Mouse (Mus musculus): ENCODE data around the gene Eef1a2. TPM values are rescaled to one million over a fixed set of nuclear protein-coding genes. Genes with fewer than 3 reads are reported as not detected.

Gene Eef1a2
- total RNA-seq, 2 experiments from 2014 or later: 2,073 to 2,141 TPM

DNA sequence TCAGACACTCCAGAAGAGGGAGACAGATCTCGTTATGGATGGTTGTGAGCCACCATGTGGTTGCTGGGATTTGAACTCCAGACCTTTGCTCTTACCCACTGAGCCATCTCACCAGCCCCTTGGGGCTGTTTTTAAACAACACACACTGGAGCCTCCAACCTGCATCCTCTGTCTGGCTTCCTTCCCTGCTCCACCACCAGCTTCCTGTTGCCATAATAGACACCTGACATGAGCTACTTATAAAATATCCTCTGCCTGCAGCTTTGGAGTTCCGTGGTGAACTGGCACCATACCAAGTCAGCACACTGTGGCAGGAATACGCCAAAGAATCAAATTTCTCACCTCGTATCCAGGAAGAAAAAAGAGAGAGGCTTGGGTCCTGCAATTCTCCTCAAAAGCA, 4.0 kb upstream of the Eef1a2 start:
- DNase-seq: no peak
- intact Hi-C loops (cut with DNase I): no loop called here

DNA sequence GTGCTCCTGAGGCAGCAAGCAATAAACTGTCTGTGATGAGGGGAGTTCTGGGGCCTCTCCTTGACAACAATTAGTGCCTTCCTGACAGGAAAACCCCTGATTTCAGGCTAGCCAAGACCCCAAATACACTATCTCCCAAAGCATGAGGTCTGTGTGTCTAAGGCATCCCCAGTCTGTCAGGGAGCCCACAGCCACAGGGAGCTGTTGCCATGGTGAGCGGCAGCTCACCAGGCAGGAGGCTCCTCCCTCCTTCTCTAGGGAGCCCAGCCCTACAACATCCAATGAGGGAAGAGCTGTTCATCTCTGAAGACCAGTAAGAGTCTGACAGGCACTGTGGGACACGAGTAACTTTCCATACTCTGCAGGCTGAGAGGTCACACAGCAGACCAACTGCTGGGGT, 3.0 kb upstream of the Eef1a2 start:
- intact Hi-C loops (cut with DNase I): no loop called here

DNA sequence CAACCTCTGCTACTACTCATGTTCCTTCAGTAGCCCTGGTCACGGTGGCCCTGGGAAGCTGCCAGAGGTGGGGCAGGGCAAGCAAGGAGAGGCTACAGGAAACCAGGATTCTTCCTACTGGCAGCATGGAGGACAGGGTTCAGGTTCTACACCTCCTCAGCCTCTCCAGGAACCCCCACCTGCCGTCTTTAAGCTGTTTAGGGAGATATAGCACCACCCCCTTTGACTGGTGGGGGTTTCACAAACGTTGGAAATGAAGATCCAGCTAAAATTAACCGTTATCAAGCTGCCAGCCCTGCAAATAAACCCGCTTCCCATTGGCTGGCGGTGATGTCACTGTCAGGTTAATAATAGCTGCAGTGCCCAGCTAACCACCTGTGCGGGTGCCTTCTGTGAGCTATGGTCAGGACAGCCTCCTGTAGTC, 2.3 kb upstream of the Eef1a2 start:
- peak in 1 of 2 experiments; percentile 55 for DNase-seq
- intact Hi-C loops (cut with DNase I): no loop called here

More for the DNA sequence above, 3.0 kb upstream of the Eef1a2 start:
- no peak for DNase-seq

GRCm38 (mm10) chr2:181158471-181158870, 1.7 kb upstream of the Eef1a2 start:
- intact Hi-C loops (cut with DNase I): no loop called here
- no peak for DNase-seq

GRCm38 (mm10) chr2:181157716-181158302, 995 bp upstream of the Eef1a2 start:
- DNase-seq: no peak
- intact Hi-C loops (cut with DNase I): no loop called here

DNA sequence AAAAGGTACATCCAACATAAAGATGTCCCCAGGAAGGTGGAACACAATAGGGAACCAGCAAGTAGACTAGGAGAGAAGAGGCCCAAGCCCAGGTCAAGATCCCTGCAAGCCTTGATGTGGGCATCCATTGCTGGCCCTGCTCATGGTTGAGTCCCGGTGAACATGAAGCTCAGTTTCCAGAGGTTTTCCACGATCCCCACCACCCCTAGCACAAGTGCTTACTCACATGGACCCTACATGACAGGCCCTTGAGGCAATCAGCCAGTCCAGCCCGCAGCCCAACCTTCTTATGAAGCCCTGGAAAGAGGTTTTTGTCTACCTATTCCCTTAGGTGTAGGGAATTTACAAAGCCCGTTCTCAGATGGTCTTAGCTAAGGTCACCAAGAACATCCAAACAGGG, 366 bp upstream of the Eef1a2 start:
- DNase-seq: no peak
- intact Hi-C loops (cut with DNase I): no loop called here

DNA sequence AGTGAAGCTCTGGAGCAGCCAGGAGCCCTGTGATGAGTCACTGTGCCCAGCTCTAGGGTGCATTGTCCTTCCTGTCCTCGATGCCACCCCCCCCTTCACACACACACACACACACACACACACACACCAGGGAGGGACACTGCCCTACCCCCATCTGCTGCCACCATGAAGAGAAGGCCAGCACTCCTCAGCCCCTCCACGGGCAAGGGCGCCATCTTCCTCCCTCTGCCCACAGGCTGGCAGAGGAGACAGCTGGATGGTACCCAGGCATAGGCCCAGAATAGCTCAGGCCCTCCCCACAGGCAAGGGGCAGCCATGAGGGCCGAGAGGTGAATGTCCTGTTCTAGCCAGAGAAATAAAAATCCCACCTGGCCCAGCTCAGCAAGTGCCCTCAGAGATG, 1.0 kb downstream of the Eef1a2 start:
- DNase-seq: peak in 1 of 2 experiments; percentile 44
- intact Hi-C loops (cut with DNase I): no loop called here

- intact Hi-C loops (cut with DNase I): no loop called here
- DNase-seq: peak in 1 of 2 experiments; percentile 29
Measured at GRCm38 (mm10) chr2:181154831-181155415, 1.9 kb downstream of the Eef1a2 start.

GRCm38 (mm10) chr2:181154361-181154760, 2.5 kb downstream of the Eef1a2 start:
- no peak for DNase-seq
- intact Hi-C loops (cut with DNase I): no loop called here

GRCm38 (mm10) chr2:181153837-181154236, 3.0 kb downstream of the Eef1a2 start:
- intact Hi-C loops (cut with DNase I): no loop called here
- DNase-seq: no peak

DNA sequence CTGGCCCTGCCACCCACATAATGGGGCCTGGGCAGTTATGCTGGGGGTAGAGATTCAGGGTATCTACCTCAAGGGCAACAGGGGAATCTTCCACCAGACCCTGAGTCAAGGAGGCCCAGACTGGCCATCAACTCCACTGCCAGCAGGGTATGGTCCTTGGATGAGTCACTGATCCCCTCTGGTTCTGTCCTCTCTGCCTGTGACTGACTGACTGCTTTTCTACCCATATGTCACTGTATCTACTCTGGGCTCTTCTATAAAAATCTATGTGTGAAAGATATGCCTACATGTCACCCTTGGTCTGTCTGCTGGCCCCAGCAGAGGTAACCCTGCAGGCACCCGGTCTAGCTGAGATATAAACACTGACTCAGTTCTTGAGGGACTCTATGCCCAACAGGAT, 3.7 kb downstream of the Eef1a2 start:
- intact Hi-C loops (cut with DNase I): no loop called here
- no peak for DNase-seq

DNA sequence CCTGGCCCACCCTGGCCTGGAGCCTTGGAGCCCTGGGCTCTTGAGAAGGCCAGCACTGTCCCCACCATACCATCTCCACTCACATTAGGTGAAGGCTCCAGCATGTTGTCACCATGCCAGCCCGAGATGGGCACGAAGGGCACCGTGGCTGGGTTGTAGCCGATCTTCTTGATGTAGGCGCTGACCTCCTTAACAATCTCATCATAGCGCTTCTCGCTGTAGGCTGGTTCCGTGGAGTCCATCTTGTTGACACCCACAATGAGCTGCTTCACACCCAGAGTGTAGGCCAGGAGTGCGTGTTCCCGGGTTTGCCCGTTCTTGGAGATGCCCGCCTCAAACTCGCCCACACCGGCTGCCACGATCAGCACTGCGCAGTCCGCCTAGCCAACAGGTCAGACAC, 4.1 kb downstream of the Eef1a2 start:
- intact Hi-C loops (cut with DNase I): no loop called here
- no peak for DNase-seq

DNA sequence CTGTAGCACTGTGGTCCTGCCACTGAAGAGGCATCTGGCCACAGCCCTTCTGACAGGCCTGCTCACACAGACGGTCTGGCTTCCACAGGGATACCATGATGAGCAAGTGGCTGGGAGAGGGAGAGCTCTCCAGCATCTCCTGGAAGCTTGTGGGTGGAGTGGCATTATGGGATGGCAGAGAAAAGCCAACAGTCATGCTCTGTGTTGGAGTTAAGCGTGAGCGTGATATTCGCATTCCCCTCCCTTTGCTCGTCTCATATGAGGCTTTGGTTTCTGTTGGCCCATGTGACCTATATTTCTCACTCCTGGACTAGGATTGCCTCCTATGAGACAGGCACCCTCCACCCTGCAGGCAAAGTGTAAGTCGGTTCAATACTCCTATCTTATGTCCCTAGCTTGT, 6.5 kb downstream of the Eef1a2 start:
- no peak for DNase-seq
- intact Hi-C loops (cut with DNase I): no loop called here

GRCm38 (mm10) chr2:181148318-181148955, 8.4 kb downstream of the Eef1a2 start:
- intact Hi-C loops (cut with DNase I): no loop called here
- DNase-seq: no peak

- intact Hi-C loops (cut with DNase I): no loop called here
- no peak for DNase-seq
Measured at GRCm38 (mm10) chr2:181147546-181148317, 9.1 kb downstream of the Eef1a2 start.

GRCm38 (mm10) chr2:181146976-181147545, 9.8 kb downstream of the Eef1a2 start:
- intact Hi-C loops (cut with DNase I): no loop called here
- DNase-seq: peak in 1 of 2 experiments; percentile 39

DNA sequence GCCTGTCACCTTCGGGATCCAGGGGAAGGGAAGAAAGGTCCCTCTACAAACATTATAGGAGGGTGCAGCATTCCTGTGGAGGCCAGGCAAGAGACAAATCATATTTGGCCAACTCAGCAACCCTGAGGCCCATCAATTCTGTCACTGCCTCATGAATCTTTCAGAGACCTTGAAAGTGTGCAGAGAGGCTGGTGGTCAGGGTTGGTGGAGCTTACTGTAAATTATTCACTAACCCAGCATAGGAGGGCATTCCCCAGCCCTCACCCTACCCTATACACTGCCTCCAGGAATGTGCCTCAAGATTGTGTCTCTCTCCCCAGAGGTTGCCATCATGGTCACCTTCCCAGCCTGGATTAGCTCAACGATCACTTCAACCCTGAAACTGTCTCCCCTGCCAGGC, 12.1 kb downstream of the Eef1a2 start:
- no peak for DNase-seq
- intact Hi-C loops (cut with DNase I): no loop called here

DNA sequence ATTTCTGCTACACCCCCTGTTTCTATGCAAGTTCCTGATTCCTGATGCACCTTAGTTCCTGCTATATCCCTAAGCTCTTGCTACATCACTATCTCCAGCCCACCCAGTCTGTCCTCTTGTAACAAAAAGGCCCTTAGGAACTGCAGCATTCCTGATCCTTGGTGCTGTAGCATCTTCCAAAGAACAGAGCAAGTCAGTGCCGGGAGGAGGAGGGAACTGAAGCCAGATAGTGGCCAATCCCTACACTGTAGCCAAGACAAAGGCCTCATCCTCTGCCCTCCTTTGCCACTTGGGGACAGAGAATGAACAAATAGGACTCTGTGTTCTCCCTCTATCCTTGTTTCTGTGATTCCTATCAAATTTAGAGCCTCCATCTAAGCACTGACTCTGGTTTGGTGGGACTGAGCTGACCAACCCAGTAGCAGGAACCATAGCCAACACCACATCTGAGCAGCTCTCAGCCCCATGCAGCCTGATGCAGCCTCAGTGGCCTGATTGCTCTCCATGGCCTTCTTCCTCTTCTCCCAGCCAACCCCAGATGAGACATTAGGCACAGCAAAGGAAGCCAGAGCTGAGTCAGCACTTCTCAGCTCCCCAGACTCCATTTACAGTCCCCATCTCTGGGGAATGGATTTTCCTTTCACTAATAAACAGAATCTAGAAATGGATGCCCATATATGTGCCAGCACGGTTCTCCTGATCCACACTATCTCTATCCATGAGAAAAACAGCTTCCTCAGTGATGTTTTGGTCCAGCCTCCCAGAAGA, 13.1 kb downstream of the Eef1a2 start:
- DNase-seq: no peak
- intact Hi-C loops (cut with DNase I): no loop called here

DNA sequence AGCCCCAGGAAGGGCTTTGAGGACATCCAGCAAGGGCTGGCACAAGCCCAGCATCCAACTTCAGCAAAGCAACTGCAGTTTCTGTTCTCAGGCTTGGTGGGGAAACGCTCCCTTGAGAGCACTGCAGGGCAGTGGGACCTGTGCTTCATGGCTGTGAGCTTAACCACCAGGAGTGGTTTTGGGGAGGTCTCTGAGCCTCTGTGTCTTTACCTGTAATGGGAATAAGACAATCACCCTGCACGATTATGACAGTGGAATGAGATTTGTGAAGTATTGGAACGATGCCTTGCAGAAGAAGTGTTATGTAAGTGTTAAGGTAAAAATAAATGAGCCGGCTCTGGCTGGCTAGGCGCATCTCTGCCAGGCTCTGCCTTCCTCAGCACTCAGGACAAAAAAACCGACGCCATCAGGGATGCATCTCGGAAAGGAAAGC, 14.1 kb downstream of the Eef1a2 start:
- no peak for DNase-seq
- intact Hi-C loops (cut with DNase I): no loop called here

GRCm38 (mm10) chr2:181139641-181140193, 17.1 kb downstream of the Eef1a2 start:
- intact Hi-C loops (cut with DNase I): no loop called here
- DNase-seq: no peak

Measured in gastrocnemius, postnatal 36 days (tissue).